Mouse (Mus musculus) heart, embryonic 11.5 days (tissue): ENCODE results near the gene Anks6. TPM values are rescaled to one million over a fixed set of nuclear protein-coding genes. Genes with fewer than 3 reads are reported as not detected.
"Not testable (repeated sequence)": the region's sequence is repeated elsewhere in the genome, so short reads cannot be mapped to it uniquely, and the experiment has no call there.

Source experiments
- ATAC-seq: fragments of 200-750 bp; cut with Nextera tagmentation; replicated peaks from 2 replicates; pipeline ENCODE4 v1.8.0; 2017; ENCODE audit warnings: moderate library complexity; ENCODE audit not compliant: insufficient number of reproducible peaks, low FRiP score, low TSS enrichment
- H3K27ac ChIP-seq: fragments of 300-500 bp; sonication (generic); 2 replicates; pipeline ENCODE4 v1.5.1; 2014; ENCODE audit warnings: mild to moderate bottlenecking, low read depth, low read length
- H3K27me3 ChIP-seq: fragments of 300-500 bp; sonication (generic); 2 replicates; pipeline ENCODE4 v1.6.1; 2014; ENCODE audit warnings: mild to moderate bottlenecking, low read length, mixed read lengths; ENCODE audit not compliant: control insufficient read depth, insufficient read depth
- H3K36me3 ChIP-seq: fragments of 300-500 bp; sonication (generic); 2 replicates; pipeline ENCODE4 v1.6.1; 2014; ENCODE audit warnings: mild to moderate bottlenecking, low read length, moderate library complexity, mixed read lengths; ENCODE audit not compliant: control insufficient read depth, insufficient read depth
- H3K4me1 ChIP-seq: fragments of 300-500 bp; sonication (generic); 2 replicates; pipeline ENCODE4 v1.6.1; 2014; ENCODE audit warnings: low read length; ENCODE audit not compliant: control insufficient read depth, insufficient read depth
- H3K4me2 ChIP-seq: fragments of 300-500 bp; sonication (generic); 2 replicates; pipeline ENCODE4 v1.6.1; 2014; ENCODE audit warnings: mild to moderate bottlenecking, moderate library complexity
- H3K4me3 ChIP-seq: fragments of 300-500 bp; sonication (generic); 2 replicates; pipeline ENCODE4 v1.5.1; 2014; ENCODE audit warnings: low read depth, low read length
- H3K9ac ChIP-seq: fragments of 300-500 bp; sonication (generic); 2 replicates; pipeline ENCODE4 v1.6.1; 2014; ENCODE audit warnings: mild to moderate bottlenecking, low read depth, low read length, moderate library complexity
- H3K9me3 ChIP-seq: fragments of 300-500 bp; sonication (generic); replicated peaks from 2 replicates; pipeline ENCODE4 v1.6.1; 2016; ENCODE audit warnings: low read length; ENCODE audit not compliant: control insufficient read depth
- WGBS: fragments of 180-500 bp; shearing (Covaris S2); extraction: QIAGEN DNeasy Blood & Tissue Kit; methylation state at CpG from one replicate; pipeline ENCODE4 v1.1.7; 2014; ENCODE audit not compliant: insufficient replicate concordance; 5-methylcytosine and 5-hydroxymethylcytosine counted together
- polyA plus RNA-seq: library from polyadenylated mRNA; unstranded; fragments of >200 nt; fragmentation: Nextera tagmentation; extraction: Ambion mirVana; gene quantifications from 2 replicates; pipeline ENCODE4 v1.2.1, GENCODE M21; 2014

The Anks6 gene
- polyA plus RNA-seq, 1 experiment from 2014 or later, result 1.4 TPM

- Histone ChIP-seq H3K27me3 (no peaks in the 10 kb centered on the region), H3K36me3 (no peaks in the 10 kb centered on the region), H3K4me3 (no peak overlapping the region), H3K27ac (no peak overlapping the region), H3K4me1 (no peaks in the 10 kb centered on the region), H3K9ac (no peak overlapping the region), H3K4me2 (no peak overlapping the region), H3K9me3 (no peaks in the 10 kb centered on the region)
- ATAC-seq, result no peak
- WGBS, result 86% methylated on average over 4 of the region's 4 CpGs
Measured at GRCm38 (mm10) chr4:47080647-47081010, 23.4 kb upstream of the Anks6 start.

DNA sequence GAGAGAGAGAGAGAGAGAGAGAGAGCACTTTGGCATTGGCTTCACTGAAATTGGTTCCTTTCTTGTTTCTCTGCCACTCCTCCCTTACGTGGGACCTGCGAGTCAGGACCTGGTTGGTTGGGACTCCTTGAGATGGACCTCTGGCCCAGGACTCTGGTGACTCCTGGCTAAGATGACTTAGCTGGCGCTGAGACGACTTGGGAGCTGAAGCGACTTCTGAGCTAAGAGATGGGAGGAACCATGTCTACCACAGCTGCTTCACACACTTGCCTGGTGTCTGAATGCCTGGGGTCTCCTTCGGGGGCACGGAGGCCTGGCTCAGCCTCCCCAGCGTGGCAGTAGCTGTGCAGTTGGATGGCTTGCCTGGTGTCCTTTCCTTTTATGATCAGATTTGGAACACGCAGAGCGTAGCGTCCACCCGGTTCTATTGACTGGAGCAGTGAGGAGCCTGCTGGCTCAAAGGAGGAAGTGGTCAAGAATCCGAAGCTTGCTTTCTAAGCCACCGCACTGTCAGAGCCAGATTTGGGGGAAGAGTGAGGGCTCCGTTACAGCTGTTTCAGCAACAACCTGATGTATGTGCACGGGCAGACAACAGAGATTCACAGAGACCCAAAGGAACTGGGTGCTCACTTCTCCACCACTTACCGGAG is 22.9 kb upstream of the Anks6 start:
- ATAC-seq, result no peak
- Histone ChIP-seq H3K9me3 (no peaks in the 10 kb centered on the region), H3K4me3 (no peak overlapping the region), H3K36me3 (no peaks in the 10 kb centered on the region), H3K4me1 (no peaks in the 10 kb centered on the region), H3K9ac (no peak overlapping the region), H3K27ac (no peak overlapping the region), H3K4me2 (no peak overlapping the region), H3K27me3 (no peaks in the 10 kb centered on the region)
- 84% methylated on average over 17 of the region's 17 CpGs for WGBS

DNA sequence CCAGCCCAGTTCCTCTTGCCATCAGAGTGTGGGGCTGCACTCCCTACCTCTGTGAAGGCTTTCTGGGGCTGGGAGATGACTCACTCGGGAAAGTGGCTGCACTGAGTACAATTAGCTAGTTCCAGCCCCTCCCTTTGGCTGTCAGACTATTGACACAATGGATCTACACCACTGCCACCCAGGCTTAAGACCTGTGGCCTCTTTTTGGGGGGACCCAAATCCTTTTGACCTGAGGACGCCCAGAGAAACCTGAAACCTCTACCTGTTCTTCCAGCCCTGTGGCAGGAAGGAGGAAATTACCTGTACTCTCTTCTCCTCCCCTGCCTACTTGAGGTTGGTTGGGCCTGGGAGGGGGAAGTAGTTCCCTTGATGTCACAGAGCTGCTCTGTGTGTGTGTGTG is 17.8 kb upstream of the Anks6 start:
- no peak overlapping the region for H3K4me2 ChIP-seq
- no peak overlapping the region for H3K27ac ChIP-seq
- no peaks in the 10 kb centered on the region for H3K27me3 ChIP-seq
- no peaks in the 10 kb centered on the region for H3K4me1 ChIP-seq
- H3K4me3 ChIP-seq, result no peak overlapping the region
- no peaks in the 10 kb centered on the region for H3K36me3 ChIP-seq
- WGBS, result 38% methylated on average over 2 of the region's 2 CpGs
- ATAC-seq, result no peak
- H3K9me3 ChIP-seq, result no peaks in the 10 kb centered on the region
- H3K9ac ChIP-seq, result no peak overlapping the region

DNA sequence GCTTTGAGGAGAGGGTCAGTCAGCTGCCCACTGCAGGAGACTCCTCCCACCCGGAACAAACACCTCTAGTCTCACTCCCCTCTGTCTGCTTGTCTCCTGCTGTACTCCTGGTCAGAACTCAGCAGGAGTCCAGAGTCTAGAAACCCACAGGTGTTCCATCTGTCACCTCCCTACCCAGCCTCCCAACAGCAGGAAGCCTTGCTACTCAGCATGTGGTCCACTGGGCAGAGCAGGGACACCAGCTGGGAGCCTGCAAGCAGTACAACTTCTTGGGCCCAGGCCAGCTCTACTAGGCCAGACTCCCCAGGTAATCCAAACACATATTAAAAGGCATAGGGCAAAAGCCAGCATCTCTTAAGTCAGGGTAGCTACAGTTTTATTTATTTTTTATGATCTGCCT is 3.7 kb upstream of the Anks6 start:
- Histone ChIP-seq H3K36me3 (no peaks in the 10 kb centered on the region), H3K27me3 (peaks cover 4% of the 10 kb centered on the region; the same call in 1 of the 2 replicates), H3K4me3 (no peak overlapping the region), H3K9ac (no peak overlapping the region), H3K4me1 (no peaks in the 10 kb centered on the region), H3K9me3 (no peaks in the 10 kb centered on the region), H3K4me2 (no peak overlapping the region), H3K27ac (no peak overlapping the region)
- 14% methylated on average over 1 of the region's 1 CpGs for WGBS
- ATAC-seq, result no peak

- 0 out of 2 replicates have a peak, but pooled peaks have one; percentile 13 for ATAC-seq
- 31% methylated on average over 25 of the region's 25 CpGs for WGBS
Measured at GRCm38 (mm10) chr4:47057510-47058325, 491 bp upstream of the Anks6 start.

GRCm38 (mm10) chr4:47055570-47056080 is 1.6 kb downstream of the Anks6 start:
- peaks cover 11% of the 10 kb centered on the region; the same call in 1 of the 2 replicates for H3K27me3 ChIP-seq

More at GRCm38 (mm10) chr4:47057510-47058325, 491 bp upstream of the Anks6 start:
- H3K27ac ChIP-seq, result no peak overlapping the region
- H3K9me3 ChIP-seq, result no peaks in the 10 kb centered on the region
- H3K4me1 ChIP-seq, result no peaks in the 10 kb centered on the region
- H3K36me3 ChIP-seq, result no peaks in the 10 kb centered on the region
- peak overlapping the region; percentile 87 for H3K4me2 ChIP-seq
- peaks cover 8% of the 10 kb centered on the region; the same call in 1 of the 2 replicates for H3K27me3 ChIP-seq
- H3K4me3 ChIP-seq, result peak overlapping the region; percentile 74
- H3K9ac ChIP-seq, result peak overlapping the region; percentile 78

DNA sequence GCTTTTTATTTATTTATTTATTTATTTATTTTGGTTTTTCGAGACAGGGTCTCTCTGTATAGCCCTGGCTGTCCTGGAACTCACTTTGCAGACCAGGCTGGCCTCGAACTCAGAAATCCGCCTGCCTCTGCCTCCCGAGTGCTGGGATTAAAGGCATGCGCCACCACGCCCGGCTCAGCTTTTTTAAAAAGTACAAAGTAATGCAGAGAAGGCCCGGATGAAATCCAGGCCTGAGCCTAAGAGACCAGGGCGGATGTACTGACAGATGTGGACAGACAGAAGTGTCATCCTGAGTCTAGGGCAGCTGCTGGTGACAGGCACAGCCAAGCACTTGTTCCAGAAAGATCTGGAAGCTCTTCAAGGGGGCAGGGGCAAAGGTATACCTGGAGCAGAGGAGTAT is 2.1 kb downstream of the Anks6 start:
- H3K4me2 ChIP-seq, ATAC-seq, H3K27ac ChIP-seq, H3K9ac ChIP-seq, H3K4me3 ChIP-seq, H3K9me3 ChIP-seq, H3K36me3 ChIP-seq: not testable (repeated sequence)
- 89% methylated on average over 9 of the region's 9 CpGs for WGBS
- H3K27me3 ChIP-seq, result peaks cover 11% of the 10 kb centered on the region; the same call in 1 of the 2 replicates
- peaks cover 10% of the 10 kb centered on the region for H3K4me1 ChIP-seq

More at GRCm38 (mm10) chr4:47055570-47056080, 1.6 kb downstream of the Anks6 start:
- no peaks in the 10 kb centered on the region for H3K9me3 ChIP-seq
- no peak overlapping the region for H3K9ac ChIP-seq
- H3K4me1 ChIP-seq, result peaks cover 7% of the 10 kb centered on the region
- H3K4me2 ChIP-seq, result no peak overlapping the region
- 94% methylated on average over 6 of the region's 6 CpGs for WGBS
- no peak overlapping the region for H3K4me3 ChIP-seq
- ATAC-seq, result no peak
- no peak overlapping the region for H3K27ac ChIP-seq
- no peaks in the 10 kb centered on the region for H3K36me3 ChIP-seq

- Histone ChIP-seq H3K27me3 (peaks cover 14% of the 10 kb centered on the region), H3K4me2 (no peak overlapping the region; the same call in 1 of the 2 replicates), H3K9me3 (no peaks in the 10 kb centered on the region), H3K4me3 (no peak overlapping the region), H3K4me1 (peaks cover 11% of the 10 kb centered on the region), H3K36me3 (no peaks in the 10 kb centered on the region), H3K9ac (no peak overlapping the region), H3K27ac (no peak overlapping the region)
- 62% methylated on average over 9 of the region's 9 CpGs for WGBS
- ATAC-seq, result no peak
Measured at GRCm38 (mm10) chr4:47051905-47052304, 5.3 kb downstream of the Anks6 start.
